Mouse (Mus musculus) E14TG2a.4 (cell line): ENCODE measurements at regions not wholly inside any gene's neighbourhood (a gene's known extent, or its start where the extent isn't known, plus 50 kb on each side); places are given as distances from the start of the nearest gene placed in this dataset.

Experiments
- CTCF ChIP-seq: conservative IDR thresholded peaks from 2 replicates; pipeline ENCODE4 v1.5.1; 2014; ENCODE audit warnings: low read length
- NANOG ChIP-seq: IDR thresholded peaks from 2 replicates; pipeline ENCODE4 v1.6.1; 2014; ENCODE audit warnings: borderline replicate concordance, low read length, mixed read lengths
- POU5F1 ChIP-seq: IDR thresholded peaks from 2 replicates; pipeline ENCODE4 v1.6.1; 2014; ENCODE audit warnings: low read length, borderline replicate concordance

DNA sequence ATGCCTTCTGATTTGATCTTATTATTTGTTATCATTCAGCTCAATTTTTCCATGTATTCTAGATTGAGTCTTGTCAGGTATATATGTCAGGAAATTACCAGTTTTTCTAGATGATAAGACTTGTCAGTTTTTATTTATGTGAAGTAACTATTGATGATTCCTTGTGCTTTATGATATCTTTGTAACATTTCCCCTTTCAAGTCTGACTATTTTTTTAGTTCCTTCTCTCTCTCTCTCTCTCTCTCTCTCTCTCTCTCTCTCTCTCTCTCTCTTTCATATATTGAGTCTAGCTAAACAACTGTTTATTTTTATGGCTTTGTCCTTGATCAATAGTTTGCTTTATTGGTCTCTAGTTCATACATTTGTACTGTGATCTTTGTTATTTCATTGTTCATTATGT, 199.7 kb upstream of the Sema3a start:
- TF ChIP-seq CTCF, result no peak
- no peak for TF ChIP-seq NANOG
- no peak for TF ChIP-seq POU5F1
